Mouse (Mus musculus) T-helper 17 cell (primary cell): ENCODE measurements around the gene H2-DMb1.

ENCODE experiments used
- in situ Hi-C, 2 experiments: fragments of 300-600 bp; cut with MboI, MseI; formaldehyde crosslinking; loops; 1 replicate in 1 of 2; 2 replicates in 1 of 2; pipeline ENCODE4 v1.15.1; 2025; ENCODE audit warnings: high pct_unique_total_duplicates in 2 of 2

H2-DMb1 gene

GRCm38 (mm10) chr17:34121879-34122187 is 31.0 kb upstream of the H2-DMb1 start:
- in situ Hi-C loops: loop anchor here in 1 of 2 experiments (25.0 kb wide), 1 partner anchor 1115 kb away; the partner anchor contains the start of genes Atp6v1g2, Ddx39b and Nfkbil1

GRCm38 (mm10) chr17:34122188-34122984 is 30.5 kb upstream of the H2-DMb1 start, which contains the start of gene Brd2:
Gene Brd2, minus strand, starts transcription at chr17:34122634.
- in situ Hi-C loops: loop anchor here in 1 of 2 experiments (25.0 kb wide), 1 partner anchor 1115 kb away; the partner anchor contains the start of genes Atp6v1g2, Ddx39b and Nfkbil1

DNA sequence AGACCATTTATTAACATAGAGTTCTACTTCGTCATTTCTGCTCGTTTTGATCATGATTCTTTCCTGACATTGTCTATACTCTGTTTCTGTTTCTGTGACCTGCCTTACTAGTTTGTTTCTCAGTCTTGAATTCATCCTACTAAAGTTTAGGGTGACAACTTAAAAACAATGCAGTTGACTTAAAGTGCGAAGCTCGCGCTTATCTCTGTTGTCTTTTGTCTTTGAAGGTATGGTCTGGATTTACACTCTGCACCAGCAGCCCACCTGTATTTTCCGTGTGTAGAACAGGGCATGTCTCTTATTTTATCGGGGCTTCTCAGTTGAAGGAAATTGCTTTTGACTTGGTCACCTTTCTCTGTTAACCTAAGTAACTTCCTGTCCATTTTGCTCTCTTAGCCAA is 29.8 kb upstream of the H2-DMb1 start:
- in situ Hi-C loops: loop anchor here in 1 of 2 experiments (25.0 kb wide), 1 partner anchor 1114 kb away; the partner anchor contains the start of genes Atp6v1g2, Ddx39b and Nfkbil1

DNA sequence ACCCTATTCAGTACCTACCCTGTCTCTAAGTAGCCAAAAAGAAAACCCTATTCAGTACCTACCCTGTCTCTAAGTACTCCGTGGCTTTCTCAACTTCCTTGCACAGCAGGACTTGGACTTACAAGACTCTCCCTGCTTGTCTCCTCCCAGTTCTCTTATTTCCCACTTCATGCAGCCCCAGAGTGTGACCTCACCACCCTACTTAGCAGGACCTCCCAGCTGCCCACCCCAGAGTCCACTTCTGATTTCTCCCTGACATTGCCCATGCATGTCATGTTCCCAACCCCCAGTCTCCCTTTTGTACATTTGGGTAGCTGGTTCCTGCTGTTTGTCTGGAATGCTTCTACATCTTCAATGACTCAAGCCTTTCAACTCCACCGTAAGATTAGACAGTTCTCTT is 29.4 kb upstream of the H2-DMb1 start:
- in situ Hi-C loops: loop anchor here in 1 of 2 experiments (25.0 kb wide), 1 partner anchor 1114 kb away; the partner anchor contains the start of genes Atp6v1g2, Ddx39b and Nfkbil1

DNA sequence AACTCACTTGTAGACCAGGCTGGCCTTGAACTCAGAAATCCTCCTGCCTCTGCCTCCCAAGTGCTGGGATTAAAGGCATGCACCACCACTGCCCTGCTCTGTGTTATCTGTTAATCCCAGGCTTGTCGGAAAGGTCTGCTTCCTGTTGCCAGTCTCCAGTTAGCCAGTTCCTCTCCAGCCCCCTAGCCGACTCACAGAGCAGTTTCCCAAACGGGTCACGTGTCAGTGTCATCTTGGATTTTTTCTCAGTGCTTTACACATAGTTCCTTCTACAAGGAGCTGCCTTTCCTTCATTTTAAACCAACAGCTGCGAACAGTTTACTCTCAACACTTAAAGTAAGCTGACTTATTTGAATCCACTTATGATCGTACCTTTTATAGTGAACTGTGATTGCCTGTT is 28.2 kb upstream of the H2-DMb1 start:
- in situ Hi-C loops: loop anchor here (5.0 to 25.0 kb wide), 2 partner anchors 83 to 1113 kb away; partner anchors contain the start of genes Atp6v1g2 (in 1 of the 2), Ddx39b (in 1 of the 2) and Nfkbil1 (in 1 of the 2)

GRCm38 (mm10) chr17:34126826-34127420 is 25.9 kb upstream of the H2-DMb1 start:
- in situ Hi-C loops: loop anchor here in 1 of 2 experiments (5.0 kb wide), 1 partner anchor 80 kb away; no protein-coding TSS in a partner anchor

GRCm38 (mm10) chr17:34127475-34127874 is 25.4 kb upstream of the H2-DMb1 start:
- in situ Hi-C loops: loop anchor here in 1 of 2 experiments (5.0 kb wide), 1 partner anchor 80 kb away; no protein-coding TSS in a partner anchor

GRCm38 (mm10) chr17:34128264-34128937 is 24.5 kb upstream of the H2-DMb1 start:
- in situ Hi-C loops: loop anchor here in 1 of 2 experiments (5.0 kb wide), 1 partner anchor 79 kb away; no protein-coding TSS in a partner anchor

GRCm38 (mm10) chr17:34128944-34129791 is 23.7 kb upstream of the H2-DMb1 start:
- in situ Hi-C loops: loop anchor here in 1 of 2 experiments (5.0 kb wide), 1 partner anchor 78 kb away; no protein-coding TSS in a partner anchor

DNA sequence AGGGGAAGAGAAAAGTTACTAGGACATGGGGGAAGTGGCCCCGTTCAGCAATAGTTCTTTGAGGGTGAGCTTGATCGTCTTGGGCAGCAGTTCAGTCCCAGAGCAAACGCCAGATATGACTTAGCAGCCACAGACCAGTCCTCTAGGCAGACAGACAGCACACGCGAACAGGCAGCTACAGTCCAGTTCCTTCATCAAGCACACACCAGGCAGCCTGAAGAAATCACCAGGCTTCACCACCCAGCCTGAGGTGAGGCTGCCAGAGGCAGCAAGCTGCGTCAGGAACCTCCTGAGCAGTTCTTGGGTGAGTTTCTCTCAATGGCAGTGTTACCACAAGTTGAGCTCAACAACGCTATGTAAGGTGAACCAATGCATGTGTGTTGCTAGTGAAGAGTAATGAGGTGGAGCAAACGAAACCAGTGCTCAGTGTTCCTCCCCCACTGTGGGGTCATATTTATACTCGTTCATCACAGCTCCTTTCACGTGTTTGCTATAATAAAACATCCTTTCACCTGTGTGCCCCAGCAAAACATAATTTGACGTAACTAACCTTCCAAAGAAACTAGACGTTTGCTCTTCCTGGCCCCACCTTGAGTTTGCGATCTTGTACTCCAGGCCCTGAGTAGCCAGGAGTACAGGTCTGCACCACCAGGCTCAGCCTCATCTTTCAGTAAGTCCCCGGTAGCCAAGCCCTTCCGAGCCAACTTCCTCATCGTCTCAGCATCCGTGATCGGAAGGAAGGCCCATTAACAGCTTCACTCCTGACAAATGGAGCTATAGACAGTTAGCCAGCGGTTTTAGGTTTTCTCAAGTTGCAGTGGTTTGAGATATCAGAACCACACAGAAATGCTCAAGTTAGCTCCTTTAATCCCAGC is 22.6 kb upstream of the H2-DMb1 start:
- in situ Hi-C loops: no loop called here

DNA sequence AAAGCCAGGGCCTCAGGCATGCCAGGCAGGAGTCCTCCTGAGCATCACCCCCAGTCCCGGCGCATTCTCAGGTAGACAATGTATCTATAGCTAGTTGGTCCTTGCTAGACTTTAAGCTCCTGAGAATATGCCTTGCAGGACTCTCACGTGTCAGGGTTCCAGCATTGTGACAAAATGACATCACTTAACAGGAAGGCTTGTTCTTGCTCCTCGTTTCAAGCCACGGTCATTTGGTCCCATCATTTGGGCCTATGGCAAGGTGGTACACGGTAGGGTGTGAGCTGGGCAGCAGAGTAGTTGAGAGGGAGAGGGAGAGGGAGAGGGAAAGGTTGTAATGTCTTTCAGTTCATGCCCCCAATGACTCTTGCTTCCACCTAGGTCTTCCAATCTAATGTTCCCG is 21.0 kb upstream of the H2-DMb1 start:
- in situ Hi-C loops: no loop called here

- in situ Hi-C loops: no loop called here
Measured at GRCm38 (mm10) chr17:34133289-34133688, 19.6 kb upstream of the H2-DMb1 start.

- in situ Hi-C loops: no loop called here
Measured at GRCm38 (mm10) chr17:34134451-34134850, 18.4 kb upstream of the H2-DMb1 start.

GRCm38 (mm10) chr17:34135297-34136224 is 17.3 kb upstream of the H2-DMb1 start:
- in situ Hi-C loops: no loop called here

- in situ Hi-C loops: no loop called here
Measured at GRCm38 (mm10) chr17:34137601-34138000, 15.3 kb upstream of the H2-DMb1 start.

GRCm38 (mm10) chr17:34138655-34139054 is 14.2 kb upstream of the H2-DMb1 start:
- in situ Hi-C loops: no loop called here

DNA sequence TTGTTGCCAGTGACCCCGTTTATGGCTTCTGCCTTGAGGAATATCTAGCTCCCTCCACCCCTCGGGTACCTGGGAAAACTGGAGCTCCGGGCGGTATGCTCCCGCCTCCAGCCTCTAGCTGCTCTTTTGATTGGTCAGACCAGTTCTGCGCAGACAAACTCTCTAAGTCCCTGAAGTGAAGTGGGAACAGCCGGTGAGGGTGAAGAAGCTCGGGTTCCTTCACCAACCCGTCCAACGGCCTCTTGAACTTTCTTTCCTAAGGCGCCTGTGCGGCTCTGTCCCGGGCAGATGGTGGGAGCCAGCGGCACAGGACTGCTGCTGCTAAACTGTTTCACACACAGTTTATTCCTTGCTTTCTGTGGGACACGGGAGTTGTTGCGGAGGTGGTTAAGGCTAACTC is 13.5 kb upstream of the H2-DMb1 start:
- in situ Hi-C loops: no loop called here

DNA sequence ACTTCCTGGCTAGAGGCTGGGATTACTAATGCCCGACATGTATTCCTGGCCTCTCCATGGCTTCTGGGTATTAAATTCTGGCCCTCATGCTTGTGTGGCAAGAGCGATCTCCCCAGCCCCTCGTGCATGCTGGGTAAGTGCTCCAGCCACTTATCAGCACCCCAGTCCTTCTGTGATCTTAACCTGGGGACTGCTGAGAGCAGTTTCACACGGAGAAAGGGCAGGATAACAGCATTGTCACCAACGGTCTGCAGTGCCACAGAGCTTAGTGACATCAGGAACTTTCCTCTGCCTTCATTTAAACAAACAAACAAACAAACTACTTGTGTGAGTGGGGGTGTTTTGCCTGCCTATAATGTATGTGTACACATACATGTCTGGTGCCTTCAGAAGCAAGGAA is 12.6 kb upstream of the H2-DMb1 start:
- in situ Hi-C loops: loop anchor here in 1 of 2 experiments (10.0 kb wide), 1 partner anchor 425 kb away; the partner anchor contains the start of gene Notch4
